Mouse (Mus musculus): ENCODE measurements around the gene Dnase1l1. TPM values are rescaled to one million over a fixed set of nuclear protein-coding genes. Genes with fewer than 3 reads are reported as not detected.

Dnase1l1 gene
- polyA plus RNA-seq, 1 experiment, result 5.9 TPM

- H3K36me3 ChIP-seq (ENCODE audit: control insufficient read depth, insufficient read depth, low read length, poor library complexity, severe bottlenecking), result peaks cover 25% of the 10 kb centered on the region
- no peaks in the 10 kb centered on the region for H3K27me3 ChIP-seq (ENCODE audit: control insufficient read depth, insufficient read depth, low read length, poor library complexity, severe bottlenecking)
- H3K9ac ChIP-seq (ENCODE audit: low read depth, poor library complexity, severe bottlenecking), result peak overlapping the region; percentile 71
- peak overlapping the region; percentile 98; the same call in 1 of the 2 replicates for H3K4me3 ChIP-seq (ENCODE audit: low read depth, low read length)
- H3K27ac ChIP-seq (ENCODE audit: insufficient read depth, low read length), result peak overlapping the region; percentile 64
- H3K9me3 ChIP-seq (replicated peaks; ENCODE audit: control insufficient read depth, insufficient read depth, low read length, poor library complexity, severe bottlenecking), result no peaks in the 10 kb centered on the region
- TF ChIP-seq POLR2A (IDR thresholded peaks at IDR 0.05; ENCODE audit: insufficient read depth, low read length) (no peak), CTCF (IDR thresholded peaks at IDR 0.05; ENCODE audit: low read depth, low read length) (no peak), EP300 (IDR thresholded peaks at IDR 0.05; ENCODE audit: insufficient read depth, low read depth, low read length) (no peak)
- H3K4me1 ChIP-seq (ENCODE audit: control insufficient read depth, insufficient read depth, low read length), result no peaks in the 10 kb centered on the region
Measured at GRCm38 (mm10) chrX:74245107-74245506, 37.0 kb downstream of the Dnase1l1 start.

- Histone ChIP-seq H3K4me3 (ENCODE audit: low read depth, low read length) (peak overlapping the region; percentile 33; the same call in 1 of the 2 replicates), H3K9ac (ENCODE audit: low read depth, poor library complexity, severe bottlenecking) (peak overlapping the region; percentile 71), H3K4me1 (ENCODE audit: control insufficient read depth, insufficient read depth, low read length) (no peaks in the 10 kb centered on the region), H3K27me3 (ENCODE audit: control insufficient read depth, insufficient read depth, low read length, poor library complexity, severe bottlenecking) (no peaks in the 10 kb centered on the region), H3K9me3 (replicated peaks; ENCODE audit: control insufficient read depth, insufficient read depth, low read length, poor library complexity, severe bottlenecking) (no peaks in the 10 kb centered on the region), H3K36me3 (ENCODE audit: control insufficient read depth, insufficient read depth, low read length, poor library complexity, severe bottlenecking) (peaks cover 30% of the 10 kb centered on the region), H3K27ac (ENCODE audit: insufficient read depth, low read length) (peak overlapping the region; percentile 68)
- no peak for TF ChIP-seq EP300 (IDR thresholded peaks at IDR 0.05; ENCODE audit: insufficient read depth, low read depth, low read length)
- TF ChIP-seq CTCF (IDR thresholded peaks at IDR 0.05; ENCODE audit: low read depth, low read length), result no peak
- TF ChIP-seq POLR2A (IDR thresholded peaks at IDR 0.05; ENCODE audit: insufficient read depth, low read length), result no peak
Measured at GRCm38 (mm10) chrX:74244614-74245083, 37.5 kb downstream of the Dnase1l1 start.

- peak overlapping the region; percentile 71; the same call in 1 of the 2 replicates for H3K9ac ChIP-seq (ENCODE audit: low read depth, poor library complexity, severe bottlenecking)
- no peak for TF ChIP-seq EP300 (IDR thresholded peaks at IDR 0.05; ENCODE audit: insufficient read depth, low read depth, low read length)
- no peak for TF ChIP-seq CTCF (IDR thresholded peaks at IDR 0.05; ENCODE audit: low read depth, low read length)
- no peak for TF ChIP-seq POLR2A (IDR thresholded peaks at IDR 0.05; ENCODE audit: insufficient read depth, low read length)
- H3K36me3 ChIP-seq (ENCODE audit: control insufficient read depth, insufficient read depth, low read length, poor library complexity, severe bottlenecking), result peaks cover 34% of the 10 kb centered on the region
- no peak overlapping the region for H3K4me3 ChIP-seq (ENCODE audit: low read depth, low read length)
- no peaks in the 10 kb centered on the region for H3K4me1 ChIP-seq (ENCODE audit: control insufficient read depth, insufficient read depth, low read length)
- no peaks in the 10 kb centered on the region for H3K27me3 ChIP-seq (ENCODE audit: control insufficient read depth, insufficient read depth, low read length, poor library complexity, severe bottlenecking)
- H3K27ac ChIP-seq (ENCODE audit: insufficient read depth, low read length), result peak overlapping the region; percentile 68; the same call in 1 of the 2 replicates
- no peaks in the 10 kb centered on the region for H3K9me3 ChIP-seq (replicated peaks; ENCODE audit: control insufficient read depth, insufficient read depth, low read length, poor library complexity, severe bottlenecking)
Measured at GRCm38 (mm10) chrX:74243807-74244206, 38.3 kb downstream of the Dnase1l1 start.

- H3K4me3 ChIP-seq (ENCODE audit: low read depth, low read length), result no peak overlapping the region
Measured at GRCm38 (mm10) chrX:74243396-74243795, 38.7 kb downstream of the Dnase1l1 start.

GRCm38 (mm10) chrX:74240332-74240731, 41.8 kb downstream of the Dnase1l1 start:
- TF ChIP-seq EP300 (IDR thresholded peaks at IDR 0.05; ENCODE audit: insufficient read depth, low read depth, low read length), result no peak
- no peak for TF ChIP-seq CTCF (IDR thresholded peaks at IDR 0.05; ENCODE audit: low read depth, low read length)
- TF ChIP-seq POLR2A (IDR thresholded peaks at IDR 0.05; ENCODE audit: insufficient read depth, low read length), result no peak
- peaks cover 51% of the 10 kb centered on the region for H3K36me3 ChIP-seq (ENCODE audit: control insufficient read depth, insufficient read depth, low read length, poor library complexity, severe bottlenecking)
- no peaks in the 10 kb centered on the region for H3K9me3 ChIP-seq (replicated peaks; ENCODE audit: control insufficient read depth, insufficient read depth, low read length, poor library complexity, severe bottlenecking)
- no peak overlapping the region for H3K9ac ChIP-seq (ENCODE audit: low read depth, poor library complexity, severe bottlenecking)
- no peaks in the 10 kb centered on the region for H3K4me1 ChIP-seq (ENCODE audit: control insufficient read depth, insufficient read depth, low read length)
- no peak overlapping the region for H3K4me3 ChIP-seq (ENCODE audit: low read depth, low read length)
- H3K27me3 ChIP-seq (ENCODE audit: control insufficient read depth, insufficient read depth, low read length, poor library complexity, severe bottlenecking), result no peaks in the 10 kb centered on the region
- no peak overlapping the region for H3K27ac ChIP-seq (ENCODE audit: insufficient read depth, low read length)

More at GRCm38 (mm10) chrX:74243396-74243795, 38.7 kb downstream of the Dnase1l1 start:
- Histone ChIP-seq H3K27ac (ENCODE audit: insufficient read depth, low read length) (no peak overlapping the region), H3K36me3 (ENCODE audit: control insufficient read depth, insufficient read depth, low read length, poor library complexity, severe bottlenecking) (peaks cover 34% of the 10 kb centered on the region), H3K9ac (ENCODE audit: low read depth, poor library complexity, severe bottlenecking) (no peak overlapping the region), H3K4me1 (ENCODE audit: control insufficient read depth, insufficient read depth, low read length) (no peaks in the 10 kb centered on the region), H3K9me3 (replicated peaks; ENCODE audit: control insufficient read depth, insufficient read depth, low read length, poor library complexity, severe bottlenecking) (no peaks in the 10 kb centered on the region), H3K27me3 (ENCODE audit: control insufficient read depth, insufficient read depth, low read length, poor library complexity, severe bottlenecking) (no peaks in the 10 kb centered on the region)
- no peak for TF ChIP-seq EP300 (IDR thresholded peaks at IDR 0.05; ENCODE audit: insufficient read depth, low read depth, low read length)
- no peak for TF ChIP-seq POLR2A (IDR thresholded peaks at IDR 0.05; ENCODE audit: insufficient read depth, low read length)
- TF ChIP-seq CTCF (IDR thresholded peaks at IDR 0.05; ENCODE audit: low read depth, low read length), result no peak

- Histone ChIP-seq H3K4me1 (ENCODE audit: control insufficient read depth, insufficient read depth, low read length) (no peaks in the 10 kb centered on the region), H3K27me3 (ENCODE audit: control insufficient read depth, insufficient read depth, low read length, poor library complexity, severe bottlenecking) (no peaks in the 10 kb centered on the region), H3K27ac (ENCODE audit: insufficient read depth, low read length) (no peak overlapping the region), H3K9me3 (replicated peaks; ENCODE audit: control insufficient read depth, insufficient read depth, low read length, poor library complexity, severe bottlenecking) (no peaks in the 10 kb centered on the region), H3K36me3 (ENCODE audit: control insufficient read depth, insufficient read depth, low read length, poor library complexity, severe bottlenecking) (peaks cover 50% of the 10 kb centered on the region), H3K4me3 (ENCODE audit: low read depth, low read length) (no peak overlapping the region), H3K9ac (ENCODE audit: low read depth, poor library complexity, severe bottlenecking) (no peak overlapping the region)
- no peak for TF ChIP-seq POLR2A (IDR thresholded peaks at IDR 0.05; ENCODE audit: insufficient read depth, low read length)
- TF ChIP-seq CTCF (IDR thresholded peaks at IDR 0.05; ENCODE audit: low read depth, low read length), result no peak
Measured at GRCm38 (mm10) chrX:74233196-74233595, 48.9 kb downstream of the Dnase1l1 start.

All from ES-Bruce4 (cell line).